Mouse (Mus musculus) C2C12 (cell line): Measurements from ENCODE around the gene Bcdin3d. TPM values are rescaled to one million over a fixed set of nuclear protein-coding genes. Genes with fewer than 3 reads are reported as not detected.

Experiments
- H3K27me3 ChIP-seq: one replicate; pipeline ENCODE4 v1.6.1; 2011; ENCODE audit not compliant: control insufficient read depth, insufficient read depth, insufficient read length
- H3K36me3 ChIP-seq: one replicate; pipeline ENCODE4 v1.6.1; 2011; ENCODE audit not compliant: control insufficient read depth, insufficient read depth
- H3K4me3 ChIP-seq: one replicate; pipeline ENCODE4 v1.5.1; 2011; ENCODE audit warnings: mild to moderate bottlenecking, control low read depth; ENCODE audit not compliant: poor library complexity, insufficient read depth, severe bottlenecking
- H3K79me2 ChIP-seq: one replicate; pipeline ENCODE4 v1.6.1; 2011; ENCODE audit not compliant: control insufficient read depth, insufficient read depth
- H3K79me3 ChIP-seq: one replicate; pipeline ENCODE4 v1.6.1; 2011; ENCODE audit warnings: low read depth, control low read depth
- H3ac ChIP-seq: one replicate; pipeline ENCODE3; 2011; ENCODE audit warnings: low read depth; ENCODE audit not compliant: control insufficient read depth, insufficient read length
- CEBPB ChIP-seq: IDR thresholded peaks from one replicate; pipeline ENCODE4 v1.6.1; 2011; ENCODE audit warnings: low read depth, mild to moderate bottlenecking, control low read depth, moderate library complexity
- CTCF ChIP-seq: IDR thresholded peaks from one replicate; pipeline ENCODE4 v1.5.1; 2011; ENCODE audit not compliant: control insufficient read depth, insufficient read depth, insufficient read length
- FOSL1 ChIP-seq: IDR thresholded peaks from one replicate; pipeline ENCODE4 v1.8.0; 2011; ENCODE audit warnings: mild to moderate bottlenecking, low read length; ENCODE audit not compliant: poor library complexity, insufficient read depth, severe bottlenecking
- MAX ChIP-seq: IDR thresholded peaks from one replicate; pipeline ENCODE4 v1.6.1; 2011; ENCODE audit warnings: mild to moderate bottlenecking, control low read depth
- MYOD1 ChIP-seq: IDR thresholded peaks from one replicate; pipeline ENCODE4 v1.6.1; 2011; ENCODE audit warnings: low read depth; ENCODE audit not compliant: control insufficient read depth, insufficient read length
- MYOG ChIP-seq: IDR thresholded peaks from one replicate; pipeline ENCODE4 v1.6.1; 2011; ENCODE audit not compliant: control insufficient read depth, insufficient read length; ENCODE audit errors: extremely low read depth
- USF1 ChIP-seq: IDR thresholded peaks from one replicate; pipeline ENCODE4 v1.6.1; 2011; ENCODE audit warnings: low read depth, mild to moderate bottlenecking, control low read depth, moderate library complexity
- polyA plus RNA-seq: library from polyadenylated mRNA; unstranded; fragments of >200 nt; fragmentation: generic; extraction: Trizol; gene quantifications from one replicate; pipeline ENCODE4 v1.2.1, GENCODE M21; 2012; ENCODE audit warnings: missing spikeins

Bcdin3d gene
- polyA plus RNA-seq, 1 experiment, result 12.4 TPM

GRCm38 (mm10) chr15:99457606-99458401 lies 16.7 kb downstream of the Bcdin3d start, which contains the start of gene Nckap5l:
TSS of gene Nckap5l (minus strand) at chr15:99457748.
- Histone ChIP-seq H3K79me3 (peaks cover 14% of the 10 kb centered on the region), H3K27me3 (no peaks in the 10 kb centered on the region), H3ac (peak within 1 kb of the TSS; percentile 83), H3K36me3 (peaks cover 13% of the 10 kb centered on the region), H3K4me3 (peak within 1 kb of the TSS; percentile 91), H3K79me2 (peaks cover 46% of the 10 kb centered on the region)
- TF ChIP-seq MYOG (no peak), FOSL1 (no peak), USF1 (no peak), CEBPB (no peak), CTCF (no peak), MAX (no peak), MYOD1 (no peak)

DNA sequence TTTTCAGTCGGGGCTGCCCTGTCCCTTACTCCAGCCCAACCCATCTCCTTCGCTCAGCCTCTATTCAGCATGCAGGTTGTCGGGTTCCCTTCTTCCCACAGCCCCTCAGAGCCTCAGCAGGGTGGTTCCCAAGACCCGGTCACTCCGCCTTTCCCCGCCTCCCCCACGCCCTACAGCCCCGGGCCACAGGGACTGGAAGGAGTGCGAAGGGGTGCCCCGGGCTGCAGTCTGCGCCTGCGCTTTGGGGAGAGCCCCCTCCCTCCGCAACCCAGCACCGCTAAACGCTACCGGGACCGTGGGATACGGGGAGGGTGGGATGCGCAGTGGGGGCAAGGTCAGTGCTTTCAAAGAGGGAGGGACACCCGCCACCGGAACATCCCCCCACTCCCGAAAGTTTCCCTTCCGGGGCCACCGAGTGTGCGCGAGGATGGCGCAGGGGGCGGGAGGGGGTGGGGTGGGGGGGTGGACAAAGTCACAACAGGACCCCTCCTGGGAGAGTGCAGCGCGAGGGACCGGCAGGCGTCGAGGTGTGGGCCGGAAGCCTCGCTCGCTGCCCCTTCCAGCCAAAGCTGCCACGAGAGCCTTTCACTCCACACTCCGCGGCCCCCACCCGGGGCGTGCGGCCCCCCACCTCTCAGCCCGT lies 17.4 kb downstream of the Bcdin3d start:
- peaks cover 14% of the 10 kb centered on the region for H3K79me3 ChIP-seq
- H3K27me3 ChIP-seq, result no peaks in the 10 kb centered on the region
- peak overlapping the region; percentile 83 for H3ac ChIP-seq
- TF ChIP-seq FOSL1, result no peak
- TF ChIP-seq CEBPB, result no peak
- TF ChIP-seq MYOG, result no peak
- no peak for TF ChIP-seq MAX
- no peak for TF ChIP-seq USF1
- TF ChIP-seq MYOD1, result no peak
- TF ChIP-seq CTCF, result no peak
- H3K36me3 ChIP-seq, result peaks cover 13% of the 10 kb centered on the region
- peaks cover 53% of the 10 kb centered on the region for H3K79me2 ChIP-seq
- peak overlapping the region; percentile 91 for H3K4me3 ChIP-seq

GRCm38 (mm10) chr15:99456338-99456962 lies 18.1 kb downstream of the Bcdin3d start:
- no peak for TF ChIP-seq USF1
- peaks cover 14% of the 10 kb centered on the region for H3K79me3 ChIP-seq
- H3K27me3 ChIP-seq, result no peaks in the 10 kb centered on the region
- H3ac ChIP-seq, result peak overlapping the region; percentile 83
- peaks cover 13% of the 10 kb centered on the region for H3K36me3 ChIP-seq
- H3K4me3 ChIP-seq, result peak overlapping the region; percentile 91
- H3K79me2 ChIP-seq, result peaks cover 60% of the 10 kb centered on the region

GRCm38 (mm10) chr15:99455415-99455814 lies 19.1 kb downstream of the Bcdin3d start:
- no peak overlapping the region for H3K4me3 ChIP-seq
- H3ac ChIP-seq, result no peak overlapping the region
- H3K27me3 ChIP-seq, result no peaks in the 10 kb centered on the region
- TF ChIP-seq MAX (no peak), CTCF (no peak), MYOD1 (no peak), CEBPB (no peak), MYOG (no peak), USF1 (no peak)
- peaks cover 14% of the 10 kb centered on the region for H3K79me3 ChIP-seq
- peaks cover 63% of the 10 kb centered on the region for H3K79me2 ChIP-seq
- peaks cover 13% of the 10 kb centered on the region for H3K36me3 ChIP-seq

GRCm38 (mm10) chr15:99454585-99455279 lies 19.8 kb downstream of the Bcdin3d start:
- Histone ChIP-seq H3ac (no peak overlapping the region), H3K79me2 (peaks cover 63% of the 10 kb centered on the region), H3K27me3 (no peaks in the 10 kb centered on the region), H3K79me3 (peaks cover 14% of the 10 kb centered on the region), H3K36me3 (peaks cover 13% of the 10 kb centered on the region), H3K4me3 (no peak overlapping the region)
- TF ChIP-seq MAX, result no peak
- TF ChIP-seq FOSL1, result no peak
- no peak for TF ChIP-seq MYOG
- TF ChIP-seq CTCF, result no peak
- no peak for TF ChIP-seq MYOD1
